Mouse (Mus musculus) lung, postnatal 0 days (tissue): ENCODE results near the gene Plxnc1. TPM values are rescaled to one million over a fixed set of nuclear protein-coding genes. Genes with fewer than 3 reads are reported as not detected.

Experiments used
- ATAC-seq: fragments of 200-750 bp; cut with Nextera tagmentation; 2 replicates; pipeline ENCODE4 v1.8.0; 2017; ENCODE audit warnings: moderate library complexity
- DNase-seq: peaks from one replicate; pipeline ENCODE4 v3.0.0-alpha.2; 2016; ENCODE audit warnings: low spot score
- H3K27ac ChIP-seq: fragments of 300-500 bp; sonication (generic); 2 replicates; pipeline ENCODE4 v1.5.1; 2014; ENCODE audit warnings: antibody characterized with exemption, mild to moderate bottlenecking, low read length, mixed read lengths
- H3K27me3 ChIP-seq: fragments of 300-500 bp; sonication (generic); replicated peaks from 2 replicates; pipeline ENCODE4 v1.6.1; 2014; ENCODE audit warnings: low read length, mixed read lengths; ENCODE audit not compliant: insufficient read depth
- H3K36me3 ChIP-seq: fragments of 300-500 bp; sonication (generic); 2 replicates; pipeline ENCODE4 v1.6.1; 2014; ENCODE audit warnings: low read length, mixed read lengths; ENCODE audit not compliant: insufficient read depth
- H3K4me1 ChIP-seq: fragments of 300-500 bp; sonication (generic); 2 replicates; pipeline ENCODE4 v1.6.1; 2014; ENCODE audit warnings: antibody characterized with exemption, low read depth, low read length, mixed read lengths; ENCODE audit not compliant: insufficient read depth
- H3K4me2 ChIP-seq: fragments of 300-500 bp; sonication (generic); replicated peaks from 2 replicates; pipeline ENCODE4 v1.6.1; 2014; ENCODE audit warnings: low read depth, mild to moderate bottlenecking, low read length, moderate library complexity, mixed read lengths
- H3K4me3 ChIP-seq: fragments of 300-500 bp; sonication (generic); 2 replicates; pipeline ENCODE4 v1.5.1; 2014; ENCODE audit warnings: low read depth, low read length
- H3K9ac ChIP-seq: fragments of 300-500 bp; sonication (generic); replicated peaks from 2 replicates; pipeline ENCODE4 v1.6.1; 2014; ENCODE audit warnings: low read depth, mild to moderate bottlenecking
- H3K9me3 ChIP-seq: fragments of 300-500 bp; sonication (generic); 2 replicates; pipeline ENCODE4 v1.6.1; 2016; ENCODE audit warnings: low read length, mixed read lengths
- CTCF ChIP-seq: IDR thresholded peaks from 2 replicates; pipeline ENCODE4 v1.5.1; 2016; ENCODE audit warnings: antibody characterized with exemption, mild to moderate bottlenecking
- EP300 ChIP-seq: IDR thresholded peaks from 2 replicates; pipeline ENCODE4 v1.6.1; 2016; ENCODE audit warnings: antibody characterized with exemption, mild to moderate bottlenecking, control low read depth
- WGBS: fragments of 180-500 bp; shearing (Covaris S2); extraction: QIAGEN DNeasy Blood & Tissue Kit; methylation state at CpG from one replicate; pipeline ENCODE4 v1.1.7; 2014; 5-methylcytosine and 5-hydroxymethylcytosine counted together
- polyA plus RNA-seq: library from polyadenylated mRNA; unstranded; fragments of >200 nt; fragmentation: Nextera tagmentation; extraction: Ambion mirVana; gene quantifications from 2 replicates; pipeline ENCODE4 v1.2.1, GENCODE M21; 2015

Plxnc1 gene
- polyA plus RNA-seq, 1 experiment from 2014 or later, result 3.2 TPM

DNA sequence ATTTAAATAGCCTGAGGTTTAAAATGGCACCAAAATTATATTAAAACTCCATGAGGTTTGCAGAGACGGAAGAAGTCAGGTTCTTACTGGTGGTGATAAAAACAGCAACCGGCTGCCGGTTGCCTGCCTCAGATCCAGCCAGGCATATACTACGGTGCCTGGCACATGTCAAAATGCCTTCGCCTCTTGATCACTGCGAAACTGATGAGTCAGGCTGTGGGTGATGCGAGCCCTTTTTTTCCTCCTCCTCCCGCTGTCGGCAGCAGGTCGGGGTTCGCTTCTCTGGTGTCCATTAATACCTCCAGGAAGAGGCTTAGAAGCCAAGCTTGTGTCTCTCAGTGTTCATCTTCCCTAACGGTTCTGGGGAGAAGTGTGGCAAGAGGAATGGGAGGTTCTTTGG is 25.1 kb downstream of the Plxnc1 start:
- peak; percentile 63 for ATAC-seq
- 0 out of 2 replicates have a peak overlapping the region, but pooled peaks have one; percentile 26 for H3K27ac ChIP-seq

DNA sequence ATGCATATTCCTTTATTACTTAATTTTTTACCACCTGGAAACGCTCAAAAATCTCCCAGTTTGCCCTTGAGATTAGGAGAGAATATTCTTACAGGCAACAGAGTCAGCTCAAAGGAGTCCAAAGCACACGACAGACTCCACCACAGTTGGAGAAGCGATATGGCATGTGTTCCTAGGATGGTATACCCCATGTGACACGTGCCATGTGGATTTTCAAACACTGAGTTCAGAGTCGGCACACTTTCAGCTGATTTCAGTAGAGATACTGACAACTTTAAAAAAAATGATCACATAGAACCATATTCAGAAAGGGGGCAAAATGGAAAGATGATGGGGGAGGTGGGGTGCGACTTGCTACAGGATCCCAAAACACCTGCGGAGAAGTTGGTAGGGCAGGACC is 26.0 kb downstream of the Plxnc1 start:
- Histone ChIP-seq H3K27me3 (no peaks in the 10 kb centered on the region), H3K27ac (no peak overlapping the region), H3K9ac (no peak overlapping the region), H3K4me3 (no peak overlapping the region), H3K9me3 (no peaks in the 10 kb centered on the region), H3K4me2 (no peak overlapping the region), H3K4me1 (0 out of 2 replicates have a peak, but pooled peaks cover 4% of the 10 kb centered on the region), H3K36me3 (no peaks in the 10 kb centered on the region)
- TF ChIP-seq CTCF (no peak), EP300 (no peak)
- 74% methylated on average over 7 of the region's 7 CpGs for WGBS
- DNase-seq, result no peak
- no peak for ATAC-seq

More for the DNA sequence above, 25.1 kb downstream of the Plxnc1 start:
- Histone ChIP-seq H3K4me2 (no peak overlapping the region), H3K9ac (no peak overlapping the region), H3K9me3 (no peaks in the 10 kb centered on the region), H3K27me3 (no peaks in the 10 kb centered on the region), H3K36me3 (no peaks in the 10 kb centered on the region), H3K4me3 (no peak overlapping the region), H3K4me1 (0 out of 2 replicates have a peak, but pooled peaks cover 6% of the 10 kb centered on the region)
- TF ChIP-seq EP300, result no peak
- TF ChIP-seq CTCF, result no peak
- peak; percentile 80 for DNase-seq
- 59% methylated on average over 12 of the region's 12 CpGs for WGBS

DNA sequence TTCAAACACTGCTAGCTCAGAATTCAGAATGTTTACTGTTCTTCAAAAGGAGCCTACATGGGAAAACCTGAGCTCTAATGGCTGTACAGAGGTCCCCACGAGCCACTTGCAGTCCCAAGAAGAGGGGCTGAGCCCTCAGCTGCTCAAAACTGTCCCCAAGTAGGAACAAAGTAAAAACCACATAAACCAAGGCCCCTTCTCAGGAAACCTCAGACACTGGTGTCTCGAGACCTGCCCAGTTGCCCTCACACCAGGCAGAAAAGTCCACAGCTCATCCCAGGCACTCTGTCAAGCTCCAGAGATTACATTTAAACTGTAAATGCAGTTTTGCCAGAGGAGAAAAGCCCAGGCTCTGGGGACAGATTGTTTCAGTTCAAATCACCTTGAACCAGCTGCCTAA is 26.6 kb downstream of the Plxnc1 start:
- no peak overlapping the region for H3K27ac ChIP-seq
- no peaks in the 10 kb centered on the region for H3K36me3 ChIP-seq
- H3K4me2 ChIP-seq, result no peak overlapping the region
- H3K4me1 ChIP-seq, result 0 out of 2 replicates have a peak, but pooled peaks cover under 1% of the 10 kb centered on the region
- ATAC-seq (no peak), DNase-seq (no peak)
- H3K27me3 ChIP-seq, result no peaks in the 10 kb centered on the region
- no peak for TF ChIP-seq EP300
- no peak for TF ChIP-seq CTCF
- 55% methylated on average over 2 of the region's 2 CpGs for WGBS
- no peak overlapping the region for H3K4me3 ChIP-seq
- no peak overlapping the region for H3K9ac ChIP-seq
- no peaks in the 10 kb centered on the region for H3K9me3 ChIP-seq

DNA sequence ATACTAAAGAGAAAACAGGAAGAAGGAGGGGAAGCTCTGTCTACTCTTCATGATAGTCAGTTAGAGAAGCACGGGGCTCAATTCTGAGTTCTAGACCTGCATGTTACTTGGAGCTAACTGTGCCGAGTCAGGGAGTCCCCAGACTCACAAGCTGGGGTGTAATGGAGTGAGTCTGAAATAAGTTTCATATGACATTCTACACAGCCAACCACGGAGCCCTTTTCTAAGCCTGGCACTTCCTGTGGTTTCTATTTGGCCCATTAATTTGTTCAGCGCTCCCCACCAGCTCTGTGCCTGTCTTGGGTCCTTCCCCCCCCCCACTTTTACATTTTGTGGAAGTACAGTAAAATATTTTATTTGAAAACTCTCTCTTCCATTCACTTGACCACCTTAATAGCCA is 27.3 kb downstream of the Plxnc1 start:
- H3K36me3 ChIP-seq, result no peaks in the 10 kb centered on the region
- no peak overlapping the region for H3K9ac ChIP-seq
- WGBS, result 60% methylated on average over 4 of the region's 4 CpGs
- no peaks in the 10 kb centered on the region for H3K9me3 ChIP-seq
- H3K4me1 ChIP-seq, result no peaks in the 10 kb centered on the region
- no peak for TF ChIP-seq CTCF
- TF ChIP-seq EP300, result no peak
- DNase-seq, result no peak
- H3K27me3 ChIP-seq, result no peaks in the 10 kb centered on the region
- no peak overlapping the region for H3K4me2 ChIP-seq
- H3K4me3 ChIP-seq, result no peak overlapping the region
- no peak overlapping the region for H3K27ac ChIP-seq
- ATAC-seq, result no peak

DNA sequence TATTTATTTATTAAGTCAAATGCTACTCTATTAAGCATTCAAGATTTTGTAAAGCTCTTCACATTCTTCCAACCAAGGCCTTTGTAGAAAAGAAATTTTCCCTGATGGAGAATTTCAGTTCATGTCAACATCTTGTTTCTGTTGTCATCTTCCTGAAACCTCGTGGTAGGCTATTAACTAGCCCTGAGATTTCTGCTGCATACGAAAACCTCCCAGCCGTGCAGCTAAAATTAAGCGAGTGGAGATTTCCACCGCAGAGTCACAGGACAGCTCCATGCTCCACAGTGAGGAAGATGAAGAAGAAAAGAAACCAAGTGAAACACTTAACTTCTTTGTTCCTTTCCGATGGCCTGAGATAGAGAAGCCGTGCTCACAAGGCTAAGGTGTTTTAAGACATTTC is 28.0 kb downstream of the Plxnc1 start:
- Histone ChIP-seq H3K27ac (no peak overlapping the region), H3K27me3 (no peaks in the 10 kb centered on the region), H3K4me1 (no peaks in the 10 kb centered on the region), H3K4me3 (no peak overlapping the region), H3K9me3 (no peaks in the 10 kb centered on the region), H3K36me3 (no peaks in the 10 kb centered on the region), H3K4me2 (no peak overlapping the region), H3K9ac (no peak overlapping the region)
- TF ChIP-seq EP300, result no peak
- TF ChIP-seq CTCF, result no peak
- WGBS, result 87% methylated on average over 7 of the region's 7 CpGs
- DNase-seq, result no peak
- ATAC-seq, result no peak

DNA sequence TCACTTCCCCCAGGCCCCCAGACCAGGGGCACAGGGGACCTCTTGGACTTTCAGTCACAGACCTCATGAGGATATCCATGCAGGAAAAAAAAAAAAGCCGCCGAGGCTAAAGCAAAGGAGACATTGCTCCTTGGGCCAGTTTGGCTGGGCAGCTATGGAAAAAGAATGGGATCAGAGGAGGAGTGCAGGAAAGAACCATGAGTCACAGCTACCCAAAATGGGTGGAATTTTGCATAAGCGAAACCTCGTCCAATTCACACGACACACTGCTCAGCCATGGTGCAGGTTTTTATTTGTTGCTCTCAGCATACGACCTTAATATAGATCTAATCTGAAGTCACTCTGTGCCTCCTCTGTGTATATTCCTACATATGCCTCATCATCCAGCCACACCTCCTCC is 28.9 kb downstream of the Plxnc1 start:
- Histone ChIP-seq H3K9ac (no peak overlapping the region), H3K9me3 (no peaks in the 10 kb centered on the region), H3K27ac (no peak overlapping the region), H3K36me3 (no peaks in the 10 kb centered on the region), H3K27me3 (no peaks in the 10 kb centered on the region), H3K4me2 (no peak overlapping the region), H3K4me3 (no peak overlapping the region), H3K4me1 (no peaks in the 10 kb centered on the region)
- TF ChIP-seq EP300 (no peak), CTCF (no peak)
- DNase-seq (no peak), ATAC-seq (no peak)
- WGBS, result 85% methylated on average over 6 of the region's 6 CpGs

DNA sequence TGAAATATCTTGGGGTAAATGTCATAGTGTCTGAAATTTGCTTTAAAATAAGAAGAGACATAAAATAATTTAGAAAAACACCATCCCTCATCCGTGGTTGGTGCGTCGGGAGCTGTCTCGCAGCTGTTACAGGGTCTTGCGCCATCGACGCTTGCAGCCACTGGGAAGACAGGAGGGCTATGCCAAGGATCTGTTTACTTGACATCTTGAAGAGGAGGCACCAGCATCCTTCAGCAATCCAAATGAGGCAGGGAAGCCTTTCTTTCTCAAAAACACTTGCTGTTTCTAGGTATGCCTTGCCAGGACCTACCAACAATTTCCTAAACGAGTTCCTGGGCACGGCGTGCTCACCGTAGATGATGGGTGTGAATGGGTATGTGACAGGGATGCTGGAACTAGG is 30.6 kb downstream of the Plxnc1 start:
- ATAC-seq (peak; percentile 44), DNase-seq (peak; percentile 72)
- Histone ChIP-seq H3K4me1 (no peaks in the 10 kb centered on the region), H3K27me3 (no peaks in the 10 kb centered on the region), H3K36me3 (no peaks in the 10 kb centered on the region), H3K4me3 (no peak overlapping the region), H3K9me3 (no peaks in the 10 kb centered on the region), H3K4me2 (no peak overlapping the region), H3K9ac (no peak overlapping the region), H3K27ac (no peak overlapping the region)
- TF ChIP-seq CTCF (no peak), EP300 (no peak)
- 63% methylated on average over 11 of the region's 11 CpGs for WGBS
